Mouse (Mus musculus) erythroblast, embryonic 14.5 days (primary cell): ENCODE data around the gene Fam168a.

ENCODE experiments used
- GATA1 ChIP-seq: IDR thresholded peaks from 2 replicates; pipeline ENCODE4 v1.6.1; 2012; ENCODE audit warnings: low read length, inconsistent platforms, mixed read lengths
- TAL1 ChIP-seq: IDR thresholded peaks from 3 replicates; pipeline ENCODE4 v1.6.1; 2012; ENCODE audit warnings: low read length, inconsistent platforms, mixed read lengths

GRCm38 (mm10) chr7:100815900-100816570, 109.6 kb downstream of the Fam168a start:
- no peak for TF ChIP-seq TAL1
- TF ChIP-seq GATA1 = no peak
